ENCODE assay signal across 8 mouse cellular contexts in genomic region chr10:38553688-38554680, GRCm38 (mm10).
DNase-seq lines count a peak whose midpoint lies in the region; ATAC-seq and TF ChIP-seq lines count a peak whose summit lies in the region.

No protein-coding gene starts in this region.

- H3K9ac ChIP-seq in ES-E14 (ENCODE audit: insufficient read depth, low read depth, low read length, poor library complexity, severe bottlenecking): no peak overlapping the region
- peak overlapping the region; percentile 39 for H3K9ac ChIP-seq in hindbrain, embryonic 16.5 days (ENCODE audit: low read depth, low read length)
- H3K9ac ChIP-seq in midbrain, embryonic 14.5 days (replicated peaks; ENCODE audit: low read length): peak overlapping the region; percentile 46
- H3K9ac ChIP-seq in stomach, embryonic 16.5 days (ENCODE audit: low read length): peak overlapping the region; percentile 38

- peak; percentile 21 for DNase-seq in ES-E14 (ENCODE audit: low read depth, low spot score)
- DNase-seq in cerebellum, adult 9-10 months: peak; percentile 62
- DNase-seq in frontal cortex, postnatal 10 days (ENCODE audit: low spot score in 2 of 2): peak; percentile 19 to 41
- peak; percentile 55 for DNase-seq in limb, embryonic 10.5 days (ENCODE audit: low spot score)
- DNase-seq in midbrain, embryonic 14.5 days: peak; percentile 87
- no peak for DNase-seq in thymus, adult 2 months

- H3K27ac ChIP-seq in ES-E14 (ENCODE audit: insufficient read depth, low read depth, low read length, poor library complexity, severe bottlenecking): no peak overlapping the region
- peak overlapping the region; percentile 86 for H3K27ac ChIP-seq in hindbrain, embryonic 16.5 days (ENCODE audit: low read depth, low read length)
- peak overlapping the region; percentile 83 for H3K27ac ChIP-seq in limb, embryonic 10.5 days
- peak overlapping the region; percentile 91 for H3K27ac ChIP-seq in midbrain, embryonic 14.5 days (replicated peaks; ENCODE audit: low read depth, low read length)
- H3K27ac ChIP-seq in stomach, embryonic 16.5 days (ENCODE audit: low read length): peak overlapping the region; percentile 55; the same call in 1 of the 2 replicates
- no peak overlapping the region for H3K27ac ChIP-seq in thymus, adult 2 months (ENCODE audit: control insufficient read depth, insufficient read depth, low read length)

- in situ Hi-C loops in ES-E14 (cut with MboI; ENCODE audit: low sequenced_read_pairs in 2 of 2, unreplicated experiment in 2 of 2): no loop called here

- H3K27me3 ChIP-seq in hindbrain, embryonic 16.5 days (replicated peaks; ENCODE audit: control insufficient read depth, insufficient read depth, low read length): no peaks in the 10 kb centered on the region
- H3K27me3 ChIP-seq in limb, embryonic 10.5 days (ENCODE audit: low read depth, poor library complexity, severe bottlenecking): no peaks in the 10 kb centered on the region
- H3K27me3 ChIP-seq in midbrain, embryonic 14.5 days (ENCODE audit: control insufficient read depth, insufficient read depth, low read length): no peaks in the 10 kb centered on the region
- no peaks in the 10 kb centered on the region for H3K27me3 ChIP-seq in stomach, embryonic 16.5 days (ENCODE audit: control insufficient read depth, insufficient read depth, low read length)
- H3K27me3 ChIP-seq in thymus, adult 2 months (ENCODE audit: control insufficient read depth, insufficient read depth, low read length): no peaks in the 10 kb centered on the region

- H3K4me2 ChIP-seq in hindbrain, embryonic 16.5 days (ENCODE audit: low read length): peak overlapping the region; percentile 61
- peak overlapping the region; percentile 51 for H3K4me2 ChIP-seq in midbrain, embryonic 14.5 days (ENCODE audit: low read length)
- H3K4me2 ChIP-seq in stomach, embryonic 16.5 days (ENCODE audit: low read depth, low read length): peak overlapping the region; percentile 51

- H3K9me3 ChIP-seq in ES-E14 (ENCODE audit: control insufficient read depth, insufficient read depth, low read depth, low read length): no peaks in the 10 kb centered on the region
- no peaks in the 10 kb centered on the region for H3K9me3 ChIP-seq in hindbrain, embryonic 16.5 days (ENCODE audit: control insufficient read depth, low read length)
- no peaks in the 10 kb centered on the region for H3K9me3 ChIP-seq in limb, embryonic 10.5 days (replicated peaks)
- H3K9me3 ChIP-seq in midbrain, embryonic 14.5 days (ENCODE audit: control insufficient read depth, low read length): no peaks in the 10 kb centered on the region
- no peaks in the 10 kb centered on the region for H3K9me3 ChIP-seq in stomach, embryonic 16.5 days (replicated peaks; ENCODE audit: control insufficient read depth, low read length)

- H3K36me3 ChIP-seq in ES-E14 (ENCODE audit: control insufficient read depth, insufficient read depth, low read length, poor library complexity, severe bottlenecking): no peaks in the 10 kb centered on the region
- no peaks in the 10 kb centered on the region for H3K36me3 ChIP-seq in hindbrain, embryonic 16.5 days (ENCODE audit: control insufficient read depth, insufficient read depth, low read length)
- no peaks in the 10 kb centered on the region for H3K36me3 ChIP-seq in limb, embryonic 10.5 days
- H3K36me3 ChIP-seq in midbrain, embryonic 14.5 days (ENCODE audit: control insufficient read depth, insufficient read depth, low read length): no peaks in the 10 kb centered on the region
- H3K36me3 ChIP-seq in stomach, embryonic 16.5 days (ENCODE audit: control insufficient read depth, insufficient read depth, low read length): no peaks in the 10 kb centered on the region
- no peaks in the 10 kb centered on the region for H3K36me3 ChIP-seq in thymus, adult 2 months (ENCODE audit: control insufficient read depth, insufficient read depth, low read length)

- H3K4me3 ChIP-seq in ES-E14 (ENCODE audit: insufficient read depth in 1 of 2, low read depth in 1 of 2, low read length in 2 of 2, poor library complexity in 1 of 2, severe bottlenecking in 1 of 2): peak overlapping the region in 1 of 2 experiments; percentile 22; a peak in 2 of 4 replicates
- H3K4me3 ChIP-seq in hindbrain, embryonic 16.5 days (ENCODE audit: low read length): peak overlapping the region; percentile 37
- H3K4me3 ChIP-seq in limb, embryonic 10.5 days: peak overlapping the region; percentile 38
- peak overlapping the region; percentile 33 for H3K4me3 ChIP-seq in midbrain, embryonic 14.5 days (replicated peaks; ENCODE audit: low read depth, low read length)
- H3K4me3 ChIP-seq in stomach, embryonic 16.5 days (replicated peaks; ENCODE audit: low read length): peak overlapping the region; percentile 37
- H3K4me3 ChIP-seq in thymus, adult 2 months (ENCODE audit: control insufficient read depth, insufficient read depth, low read length): no peak overlapping the region

- peak; percentile 97 for ATAC-seq in hindbrain, embryonic 16.5 days
- peak; percentile 93 for ATAC-seq in midbrain, embryonic 14.5 days (ENCODE audit: low FRiP score, low TSS enrichment)
- ATAC-seq in stomach, embryonic 16.5 days (ENCODE audit: insufficient read depth, low FRiP score): peak; percentile 76; the same call in 1 of the 2 replicates

- TF ChIP-seq CTCF in thymus, adult 2 months (IDR thresholded peaks at IDR 0.05; ENCODE audit: borderline replicate concordance, control insufficient read depth, extremely low read depth, insufficient read depth, low read length, poor library complexity): no peak

- peaks cover 0 to 2% of the 10 kb centered on the region in 2 experiments; a peak in 2 of 4 replicates for H3K4me1 ChIP-seq in ES-E14 (ENCODE audit: control insufficient read depth in 2 of 2, insufficient read depth in 2 of 2, low read length in 2 of 2, poor library complexity in 1 of 2)
- peaks cover 5% of the 10 kb centered on the region; the same call in 1 of the 2 replicates for H3K4me1 ChIP-seq in hindbrain, embryonic 16.5 days (ENCODE audit: control insufficient read depth, insufficient read depth, low read depth, low read length)
- H3K4me1 ChIP-seq in limb, embryonic 10.5 days: peaks cover 14% of the 10 kb centered on the region
- peaks cover 10% of the 10 kb centered on the region for H3K4me1 ChIP-seq in midbrain, embryonic 14.5 days (ENCODE audit: control insufficient read depth, insufficient read depth, low read length)
- peaks cover 5% of the 10 kb centered on the region; the same call in 1 of the 2 replicates for H3K4me1 ChIP-seq in stomach, embryonic 16.5 days (ENCODE audit: control insufficient read depth, insufficient read depth, low read length)
- H3K4me1 ChIP-seq in thymus, adult 2 months (replicated peaks; ENCODE audit: control insufficient read depth, insufficient read depth, low read length): no peaks in the 10 kb centered on the region

- WGBS in hindbrain, embryonic 16.5 days: 3% methylated on average over 18 of the region's 18 CpGs
- 22% methylated on average over 18 of the region's 18 CpGs for WGBS in limb, embryonic 10.5 days
- 3% methylated on average over 18 of the region's 18 CpGs for WGBS in midbrain, embryonic 14.5 days
- WGBS in stomach, embryonic 16.5 days: 10% methylated on average over 18 of the region's 18 CpGs
- 26% methylated on average over 18 of the region's 18 CpGs for WGBS in thymus, adult 2 months

- no peak for TF ChIP-seq POLR2A in thymus, adult 2 months (IDR thresholded peaks at IDR 0.05; ENCODE audit: control insufficient read depth, extremely low read depth, insufficient read depth, low read length, poor library complexity)

TF ChIP-seq in ES-E14, 5 proteins besides CTCF, POLR2A, EP300 and RAD21:
- no peak for TF ChIP-seq ZNF384 (IDR thresholded peaks at IDR 0.05; ENCODE audit: low read depth, low read length)
- TF ChIP-seq MAFK (IDR thresholded peaks at IDR 0.05; ENCODE audit: insufficient read depth, low read depth, low read length): no peak
- TF ChIP-seq ZC3H11A (IDR thresholded peaks at IDR 0.05; ENCODE audit: borderline replicate concordance, low read depth, low read length): no peak
- TF ChIP-seq HCFC1 (IDR thresholded peaks at IDR 0.05; ENCODE audit: borderline replicate concordance, insufficient read depth, low read length): no peak
- TF ChIP-seq CHD2 (IDR thresholded peaks at IDR 0.05; ENCODE audit: low read depth, low read length): no peak

Comparison
In these comparisons a context has a peak if more than half of its experiments do, and no peak if none do; other contexts are left out.
1. H3K27ac ChIP-seq: peak in hindbrain, embryonic 16.5 days (single experiment), limb, embryonic 10.5 days (single experiment), midbrain, embryonic 14.5 days (single experiment) and stomach, embryonic 16.5 days (single experiment); none in ES-E14 (single experiment) and thymus, adult 2 months (single experiment).
2. Peak in every context shown above with its lines, with median percentiles within 50 percentile points of each other: ATAC-seq and H3K4me2 ChIP-seq.